Mouse (Mus musculus) splenic B cell, adult 2 months (primary cell): ENCODE results near the gene Nudt14.
A peak's percentile ranks its signal among the peaks of the same experiment; 100 is the strongest.

Experiments used
- DNase-seq: peaks from one replicate; pipeline ENCODE4 v3.0.0-alpha.2; 2011; ENCODE audit warnings: low read depth, low spot score
- H3K27me3 ChIP-seq: 2 replicates; pipeline ENCODE4 v1.6.1; 2012; ENCODE audit warnings: mild to moderate bottlenecking, low read length, moderate library complexity, mixed read lengths; ENCODE audit not compliant: control insufficient read depth, poor library complexity, insufficient read depth, severe bottlenecking
- H3K36me3 ChIP-seq: 2 replicates; pipeline ENCODE4 v1.6.1; 2012; ENCODE audit warnings: mild to moderate bottlenecking, low read length, moderate library complexity, mixed read lengths; ENCODE audit not compliant: control insufficient read depth, poor library complexity, insufficient read depth, severe bottlenecking

The Nudt14 gene

DNA sequence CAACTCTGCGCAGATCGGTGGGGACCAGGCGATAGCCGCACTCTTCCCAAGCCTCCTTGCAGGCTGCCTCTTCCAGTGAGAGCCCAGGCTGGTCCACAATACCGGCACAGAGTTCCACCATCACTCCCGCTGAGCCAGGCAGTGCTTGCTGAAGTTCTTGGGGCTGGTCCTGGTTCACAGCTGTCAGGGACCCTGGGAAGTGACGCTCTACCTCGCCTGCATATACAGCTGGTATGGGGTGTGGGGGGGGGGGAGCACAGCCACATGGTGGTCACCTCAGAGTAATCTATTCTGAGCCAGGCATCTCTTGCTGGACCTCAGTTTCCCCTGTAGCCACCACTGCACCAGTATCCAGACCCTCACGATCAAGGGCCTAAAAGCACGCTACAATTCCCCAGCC is 3.6 kb downstream of the Nudt14 start:
- Histone ChIP-seq H3K27me3 (no peaks in the 10 kb centered on the region), H3K36me3 (no peaks in the 10 kb centered on the region)
- no peak for DNase-seq

DNA sequence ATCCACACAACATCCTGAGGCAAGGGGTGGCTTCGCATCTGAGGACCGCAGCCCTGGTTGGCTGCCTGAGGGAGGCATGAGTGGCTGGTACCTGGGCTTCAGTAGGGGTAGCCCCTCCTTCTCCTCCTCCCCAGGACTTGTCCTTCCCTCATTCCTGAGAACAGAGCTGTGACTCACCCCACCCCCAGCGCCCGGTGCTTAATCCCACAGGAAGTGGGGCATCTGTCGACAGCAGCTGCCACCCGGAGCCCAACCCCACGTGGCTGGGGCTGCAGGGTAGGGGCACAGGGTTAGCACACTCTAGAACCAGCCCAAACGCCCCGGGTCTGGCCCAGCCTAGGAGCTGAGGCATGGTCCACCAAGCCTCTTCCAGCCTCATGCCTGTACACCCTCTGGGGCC is 4.0 kb downstream of the Nudt14 start:
- DNase-seq: no peak
- Histone ChIP-seq H3K27me3 (no peaks in the 10 kb centered on the region), H3K36me3 (no peaks in the 10 kb centered on the region)

DNA sequence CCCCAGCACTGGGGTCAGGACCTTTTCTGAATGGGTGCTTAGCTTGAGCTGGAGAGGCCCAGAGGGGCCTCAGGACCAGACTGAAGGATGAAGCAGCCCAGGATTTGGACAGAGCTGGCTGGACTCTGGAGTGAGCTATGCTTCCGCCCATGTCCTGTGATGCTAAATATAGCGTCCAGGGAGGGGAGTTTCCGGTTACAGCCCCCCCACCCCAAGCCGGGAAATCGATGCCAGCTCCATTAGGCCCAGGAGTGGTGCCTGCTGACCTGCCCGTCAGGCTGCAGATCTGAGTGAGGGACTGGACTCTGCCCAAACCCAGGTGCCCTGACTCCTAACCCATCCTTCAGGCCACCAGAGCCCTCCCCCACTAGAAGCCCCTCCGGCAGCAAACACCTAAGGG is 9.3 kb downstream of the Nudt14 start:
- no peak for DNase-seq
- no peaks in the 10 kb centered on the region for H3K36me3 ChIP-seq
- H3K27me3 ChIP-seq: 0 out of 2 replicates have a peak, but pooled peaks cover 3% of the 10 kb centered on the region

DNA sequence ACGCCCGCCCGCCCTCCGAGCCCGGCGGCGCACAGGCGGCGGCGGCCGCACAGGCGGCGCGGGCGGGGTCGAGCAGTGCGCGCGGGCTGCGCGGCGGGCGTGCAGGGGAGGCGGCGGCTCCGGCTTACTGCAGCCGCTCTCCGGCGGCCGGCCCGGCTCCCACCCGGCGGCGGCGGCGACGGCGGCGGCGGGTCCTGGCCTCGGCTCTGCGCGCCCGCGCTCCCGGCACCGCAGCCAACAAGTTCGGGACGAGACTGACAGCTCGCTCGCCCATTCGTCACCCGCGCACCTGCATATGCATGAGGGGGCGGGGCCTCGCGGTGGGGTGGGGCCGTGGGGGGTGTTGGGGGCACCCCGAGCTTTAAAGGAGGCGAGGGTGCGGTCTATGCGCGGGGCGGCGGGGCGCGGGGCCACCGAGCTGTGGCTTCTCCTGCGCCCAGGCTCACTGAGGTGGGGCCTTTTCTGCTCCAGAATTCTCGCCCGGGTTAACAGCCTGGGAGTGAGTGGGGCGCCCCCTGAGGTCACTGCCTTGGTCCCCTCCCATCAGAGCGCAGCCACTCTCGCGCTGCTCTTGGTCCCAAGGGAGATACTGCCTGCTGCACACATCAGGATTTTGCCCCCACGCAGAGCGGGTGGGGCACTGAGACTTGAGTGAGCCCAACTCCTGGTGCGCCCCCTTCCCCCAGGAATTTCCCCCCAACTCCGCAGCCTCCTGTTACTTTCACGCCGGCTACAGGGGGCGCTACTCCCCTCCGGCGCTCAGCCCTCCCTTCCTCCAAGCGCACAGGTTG is 12.2 kb downstream of the Nudt14 start, which contains the start of gene Jag2:
TSS of gene Jag2 (minus strand) at position 215 of the 791 bp plus-strand sequence.
- H3K36me3 ChIP-seq: no peaks in the 10 kb centered on the region
- H3K27me3 ChIP-seq: 0 out of 2 replicates have a peak, but pooled peaks cover 3% of the 10 kb centered on the region
- peak; percentile 51 for DNase-seq

DNA sequence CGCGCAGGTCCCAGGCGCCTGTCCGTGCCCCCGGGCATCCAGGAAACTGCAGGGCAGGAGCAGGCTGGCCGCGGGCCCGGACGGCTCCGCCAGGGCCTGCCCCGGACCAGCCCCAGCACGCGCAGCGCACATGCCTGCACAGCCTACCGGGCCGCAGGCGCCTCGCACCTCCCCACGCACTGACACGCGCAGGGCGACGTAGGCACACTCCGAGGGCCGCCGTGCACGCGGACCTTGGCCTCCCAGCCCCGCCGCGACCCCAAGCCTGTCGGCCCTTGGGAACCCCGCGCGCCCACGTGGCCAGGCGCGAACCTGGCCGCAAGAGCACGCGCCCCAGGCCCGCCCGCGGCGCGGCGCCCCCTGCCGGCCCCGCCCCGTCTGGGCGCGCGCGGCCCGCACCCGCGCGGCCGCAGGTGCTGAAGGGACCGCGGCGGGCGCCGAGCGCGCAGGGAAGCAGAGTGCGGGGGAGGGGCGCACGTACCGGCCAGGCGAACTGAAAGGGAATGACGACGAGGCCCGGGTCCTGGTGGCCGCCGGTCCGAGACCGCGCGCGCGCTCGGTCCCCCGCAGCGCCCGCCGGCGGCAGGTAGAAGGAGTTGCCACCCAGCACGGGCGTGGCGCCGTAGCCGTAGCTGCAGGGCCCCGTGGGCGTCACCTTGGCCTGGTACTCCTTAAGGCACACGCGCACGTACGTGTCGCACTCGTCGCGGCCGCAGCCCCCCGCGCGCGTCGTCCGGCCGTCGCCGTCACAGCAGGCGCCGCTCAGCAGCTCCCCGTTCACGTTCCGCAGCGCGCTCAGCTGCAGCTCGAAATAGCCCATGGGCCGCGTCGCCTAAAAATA is 13.3 kb downstream of the Nudt14 start:
- H3K36me3 ChIP-seq: no peaks in the 10 kb centered on the region
- 0 out of 2 replicates have a peak, but pooled peaks cover 3% of the 10 kb centered on the region for H3K27me3 ChIP-seq
- DNase-seq: peak; percentile 45

DNA sequence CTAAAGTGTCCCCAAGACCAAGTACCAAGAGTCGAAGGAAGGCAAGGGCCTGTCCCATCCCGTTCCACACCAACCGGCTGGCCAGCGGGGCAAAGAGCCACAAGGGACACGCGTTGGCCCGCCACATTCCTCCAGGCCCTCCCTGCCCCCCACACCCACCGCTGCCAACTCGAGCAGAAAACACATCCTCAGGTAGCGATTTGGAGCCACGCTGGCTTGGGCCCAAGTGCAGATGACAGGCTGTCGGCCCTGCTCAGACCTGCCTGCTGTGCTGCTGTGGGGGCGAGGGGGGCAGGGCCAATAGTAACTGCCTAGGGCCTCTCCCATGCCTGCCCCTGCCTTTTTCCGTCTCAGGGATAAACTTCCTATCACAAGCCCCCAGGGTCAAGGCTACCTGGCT is 14.7 kb downstream of the Nudt14 start:
- no peak for DNase-seq
- Histone ChIP-seq H3K27me3 (0 out of 2 replicates have a peak, but pooled peaks cover 3% of the 10 kb centered on the region), H3K36me3 (no peaks in the 10 kb centered on the region)

GRCm38 (mm10) chr12:112925950-112926349 is 16.0 kb downstream of the Nudt14 start:
- H3K36me3 ChIP-seq: no peaks in the 10 kb centered on the region
- H3K27me3 ChIP-seq: 0 out of 2 replicates have a peak, but pooled peaks cover 3% of the 10 kb centered on the region
- DNase-seq: no peak

- Histone ChIP-seq H3K27me3 (no peaks in the 10 kb centered on the region), H3K36me3 (no peaks in the 10 kb centered on the region)
- no peak for DNase-seq
Measured at GRCm38 (mm10) chr12:112922541-112922940, 19.4 kb downstream of the Nudt14 start.

DNA sequence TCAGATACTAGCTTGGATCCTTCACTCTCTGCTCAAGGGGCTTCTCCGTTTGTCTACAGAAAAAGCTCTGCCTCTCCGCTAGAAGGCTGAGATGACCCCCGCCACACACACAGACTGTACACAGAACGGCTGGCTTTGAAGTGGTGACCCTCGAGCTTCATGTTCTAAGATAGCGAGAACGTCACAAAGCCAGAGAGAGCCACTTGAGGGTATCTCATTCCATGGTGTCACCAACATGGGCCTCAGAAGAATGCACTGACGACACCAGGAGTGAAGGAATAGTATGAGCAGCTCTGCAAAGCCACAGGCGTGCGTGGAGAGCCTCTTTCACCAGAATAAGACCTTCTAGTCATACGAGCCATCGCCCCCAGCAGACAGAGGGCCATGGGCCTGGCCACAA is 20.4 kb downstream of the Nudt14 start:
- Histone ChIP-seq H3K27me3 (no peaks in the 10 kb centered on the region), H3K36me3 (no peaks in the 10 kb centered on the region)
- DNase-seq: no peak

DNA sequence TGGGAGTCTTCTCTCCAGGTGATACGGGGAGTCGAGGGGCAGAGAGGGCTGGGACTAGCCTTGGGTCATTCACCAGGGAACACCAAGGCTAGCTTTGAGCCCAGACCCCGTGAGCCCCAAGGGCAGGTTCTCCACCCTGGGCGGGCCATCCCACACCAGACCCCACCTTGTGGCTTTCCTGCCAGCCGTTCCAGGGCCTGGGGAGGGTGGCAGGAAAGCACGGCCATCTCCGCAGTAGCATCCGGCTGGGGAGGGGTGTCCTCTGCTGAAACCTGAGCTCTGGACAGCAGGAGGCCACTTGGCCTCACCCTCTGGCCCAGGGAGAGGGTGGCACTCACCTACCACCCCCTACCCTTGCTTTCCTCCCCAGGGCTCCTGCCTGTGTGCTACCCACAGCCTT is 24.0 kb downstream of the Nudt14 start:
- Histone ChIP-seq H3K36me3 (no peaks in the 10 kb centered on the region), H3K27me3 (no peaks in the 10 kb centered on the region)
- DNase-seq: no peak

DNA sequence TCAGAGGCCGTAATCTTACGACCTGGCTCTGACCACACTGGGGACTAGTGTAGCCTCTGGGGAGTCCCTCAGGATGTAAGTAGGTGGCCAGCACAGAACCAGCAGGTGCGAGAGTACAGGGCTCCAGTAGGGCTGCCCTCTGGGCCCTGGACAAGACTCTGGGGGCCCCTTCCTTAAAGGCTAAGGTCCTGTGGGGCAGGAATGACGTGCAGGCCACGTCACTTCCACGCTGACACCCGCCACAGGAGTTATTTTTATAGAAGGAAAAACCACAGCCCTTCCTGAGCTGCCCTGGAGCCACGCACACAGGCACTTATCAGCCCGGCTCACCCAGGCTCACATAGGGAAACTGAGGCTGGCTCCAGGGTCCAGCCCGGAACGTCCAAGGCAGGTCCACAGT is 24.4 kb downstream of the Nudt14 start:
- DNase-seq: no peak

DNA sequence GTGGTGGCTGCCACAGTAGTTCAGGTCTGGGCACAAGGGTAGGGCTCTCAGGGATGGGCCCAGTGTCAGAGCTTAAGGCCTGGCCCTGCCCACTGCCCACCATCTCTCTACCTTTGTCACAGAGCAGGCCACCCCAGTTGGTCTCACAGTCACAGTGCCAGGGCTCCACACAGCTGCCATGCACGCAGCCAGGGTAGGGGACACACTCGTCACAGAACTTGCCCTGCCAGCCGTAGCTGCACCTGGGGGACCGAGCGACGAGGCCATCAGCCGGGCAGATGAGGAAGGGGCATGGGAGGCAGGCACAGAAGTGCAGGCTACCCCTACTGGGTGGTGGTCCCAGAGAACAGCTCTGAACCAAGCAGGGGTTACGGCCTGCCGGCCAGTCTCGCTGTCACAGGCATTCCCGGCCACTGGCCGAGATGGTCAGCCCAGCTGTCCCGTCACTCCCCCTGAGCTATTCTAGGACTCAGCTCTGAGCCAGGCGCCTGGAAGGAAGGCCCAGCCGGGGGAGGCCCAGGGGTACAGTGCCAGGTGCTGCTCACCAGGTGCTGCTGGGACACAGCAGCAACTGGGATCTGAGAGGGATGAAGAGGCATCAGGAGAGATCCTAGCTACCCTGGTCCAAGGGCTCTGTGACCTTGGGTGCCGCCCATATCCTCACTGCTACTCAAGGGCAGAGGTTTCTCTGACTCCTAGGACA is 25.1 kb downstream of the Nudt14 start:
- DNase-seq: no peak
- Histone ChIP-seq H3K27me3 (no peaks in the 10 kb centered on the region), H3K36me3 (no peaks in the 10 kb centered on the region)

More for the DNA sequence above, 24.4 kb downstream of the Nudt14 start:
- Histone ChIP-seq H3K36me3 (no peaks in the 10 kb centered on the region), H3K27me3 (no peaks in the 10 kb centered on the region)

DNA sequence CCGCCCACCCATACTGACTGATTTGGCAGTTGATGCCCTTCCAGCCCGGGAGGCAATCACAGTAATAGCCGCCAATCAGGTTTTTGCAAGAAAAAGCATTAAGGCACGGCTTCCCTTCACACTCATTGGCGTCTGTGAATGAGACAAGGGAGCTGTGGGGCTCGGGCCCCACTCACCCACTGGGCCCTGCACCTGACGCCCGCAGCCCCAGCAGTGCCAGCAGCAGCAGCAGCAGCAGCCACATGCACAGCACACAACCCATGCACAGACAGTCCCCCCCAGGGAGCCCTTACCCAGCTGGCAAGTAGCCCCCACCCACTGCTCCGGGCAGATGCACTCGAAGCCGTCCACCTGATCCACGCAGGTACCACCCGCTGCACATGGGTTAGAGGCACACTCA is 26.3 kb downstream of the Nudt14 start:
- H3K36me3 ChIP-seq: no peaks in the 10 kb centered on the region
- no peak for DNase-seq

GRCm38 (mm10) chr12:112914527-112914926 is 27.4 kb downstream of the Nudt14 start:
- H3K27me3 ChIP-seq: no peaks in the 10 kb centered on the region

More for the DNA sequence above, 26.3 kb downstream of the Nudt14 start:
- no peaks in the 10 kb centered on the region for H3K27me3 ChIP-seq

More at GRCm38 (mm10) chr12:112914527-112914926, 27.4 kb downstream of the Nudt14 start:
- no peak for DNase-seq
- no peaks in the 10 kb centered on the region for H3K36me3 ChIP-seq
